Mouse (Mus musculus): Measurements from ENCODE around the gene Slc17a3. TPM values are rescaled to one million over a fixed set of nuclear protein-coding genes. Genes with fewer than 3 reads are reported as not detected.

The Slc17a3 gene
- total and polyA plus RNA-seq, 2 experiments from 2014 or later: 0.05 TPM; not detected in 1

DNA sequence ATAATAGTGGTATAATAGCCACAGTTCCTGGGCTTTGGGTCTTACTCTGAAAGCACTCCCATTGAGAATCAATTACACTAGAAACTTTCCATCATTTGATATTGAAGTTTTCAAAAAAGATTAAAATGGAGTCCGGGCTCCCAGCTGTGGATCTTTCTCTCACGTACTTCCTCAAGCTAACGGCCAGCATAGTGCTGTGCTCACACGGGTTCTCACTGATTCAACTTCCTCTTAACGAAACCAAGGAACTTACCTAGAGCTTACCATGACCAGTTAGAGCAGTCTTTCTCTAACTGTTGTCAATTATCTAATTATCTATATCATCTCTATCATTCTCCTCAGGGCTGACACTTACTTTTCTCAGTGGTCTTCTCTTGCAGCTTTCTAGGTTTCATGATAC, 40.4 kb downstream of the Slc17a3 start:
- no peak overlapping the region for H3K9ac ChIP-seq (replicated peaks; ENCODE audit: low read length, poor library complexity, severe bottlenecking)
- no peaks in the 10 kb centered on the region for H3K4me1 ChIP-seq (ENCODE audit: insufficient read depth, low read length)
- DNase-seq (ENCODE audit: low spot score) (no peak), ATAC-seq (ENCODE audit: low FRiP score) (no peak)
- no peaks in the 10 kb centered on the region for H3K36me3 ChIP-seq (ENCODE audit: insufficient read depth, low read length)
- H3K9me3 ChIP-seq (ENCODE audit: low read length): no peaks in the 10 kb centered on the region
- no peaks in the 10 kb centered on the region for H3K27me3 ChIP-seq (ENCODE audit: insufficient read depth, low read length)
- H3K27ac ChIP-seq (ENCODE audit: low read depth, low read length): no peak overlapping the region
- H3K4me3 ChIP-seq (ENCODE audit: low read depth, low read length): no peak overlapping the region
- H3K4me2 ChIP-seq (ENCODE audit: low read depth, low read length, poor library complexity, severe bottlenecking): no peak overlapping the region
- no peak for TF ChIP-seq CTCF (IDR thresholded peaks at IDR 0.05)
- WGBS: 84% methylated on average over 5 of the region's 5 CpGs

DNA sequence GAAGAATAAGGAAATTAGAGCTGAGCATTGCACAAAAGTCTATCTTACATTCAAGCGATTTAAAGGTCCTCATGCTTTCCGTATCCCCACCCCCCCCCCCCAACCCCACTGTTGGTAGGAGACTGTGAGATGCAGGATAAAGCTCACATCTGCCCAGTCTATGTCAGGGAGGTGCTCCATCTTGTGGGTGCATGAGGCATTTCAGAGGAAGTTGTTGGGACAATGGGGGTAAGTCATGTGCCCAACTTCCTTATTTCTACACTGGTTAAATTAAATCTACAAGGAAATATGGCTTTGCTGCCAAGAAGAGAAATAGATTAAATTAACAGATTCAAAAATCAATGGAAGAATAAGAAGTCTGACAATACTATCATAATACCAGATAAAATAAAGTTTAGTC, 46.3 kb downstream of the Slc17a3 start:
- Histone ChIP-seq H3K36me3 (ENCODE audit: insufficient read depth, low read length) (no peaks in the 10 kb centered on the region), H3K27me3 (ENCODE audit: insufficient read depth, low read length) (no peaks in the 10 kb centered on the region), H3K27ac (ENCODE audit: low read depth, low read length) (no peak overlapping the region), H3K9me3 (ENCODE audit: low read length) (no peaks in the 10 kb centered on the region), H3K4me2 (ENCODE audit: low read depth, low read length, poor library complexity, severe bottlenecking) (no peak overlapping the region), H3K4me3 (ENCODE audit: low read depth, low read length) (no peak overlapping the region), H3K9ac (replicated peaks; ENCODE audit: low read length, poor library complexity, severe bottlenecking) (no peak overlapping the region), H3K4me1 (ENCODE audit: insufficient read depth, low read length) (no peaks in the 10 kb centered on the region)
- 31% methylated on average over 2 of the region's 2 CpGs for WGBS
- DNase-seq (ENCODE audit: low spot score) (peak; percentile 24), ATAC-seq (ENCODE audit: low FRiP score) (no peak)
- TF ChIP-seq CTCF (IDR thresholded peaks at IDR 0.05): peak; percentile 62

DNA sequence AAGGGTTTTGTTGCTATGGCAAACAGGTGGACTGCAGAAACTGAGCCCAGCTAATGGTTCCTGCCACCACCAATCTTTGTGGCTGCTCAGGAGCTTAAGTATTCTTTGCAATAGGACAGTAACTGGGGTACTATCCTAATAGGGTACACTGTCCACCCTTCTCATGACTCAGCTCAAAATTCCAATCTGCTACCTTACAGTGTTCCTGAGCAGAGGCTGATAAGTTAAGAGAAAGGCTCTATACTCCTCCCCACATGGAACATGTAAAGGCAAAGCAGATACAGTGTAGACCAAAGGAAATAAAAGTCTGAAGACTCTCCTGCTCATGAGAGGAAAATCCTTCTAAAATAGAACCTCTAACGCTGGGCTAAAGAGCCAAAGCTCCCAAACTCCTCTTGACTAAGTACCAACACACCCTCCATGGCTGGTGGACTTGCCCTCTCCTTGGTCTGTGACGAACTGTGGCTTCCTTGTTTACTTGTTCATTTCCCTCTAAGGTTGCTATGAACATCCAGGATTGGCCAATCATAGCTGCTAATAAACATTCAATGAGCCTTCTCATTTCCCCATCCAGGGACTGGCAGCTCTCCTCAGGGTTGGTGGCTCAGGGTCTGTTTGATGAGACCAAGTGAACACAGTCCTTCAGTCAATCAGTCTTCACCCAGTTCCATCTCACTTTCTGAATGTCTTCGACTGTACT, 47.9 kb downstream of the Slc17a3 start:
- 87% methylated on average over 3 of the region's 3 CpGs for WGBS
- no peak for TF ChIP-seq CTCF (IDR thresholded peaks at IDR 0.05)
- no peak for ATAC-seq (ENCODE audit: low FRiP score)

DNA sequence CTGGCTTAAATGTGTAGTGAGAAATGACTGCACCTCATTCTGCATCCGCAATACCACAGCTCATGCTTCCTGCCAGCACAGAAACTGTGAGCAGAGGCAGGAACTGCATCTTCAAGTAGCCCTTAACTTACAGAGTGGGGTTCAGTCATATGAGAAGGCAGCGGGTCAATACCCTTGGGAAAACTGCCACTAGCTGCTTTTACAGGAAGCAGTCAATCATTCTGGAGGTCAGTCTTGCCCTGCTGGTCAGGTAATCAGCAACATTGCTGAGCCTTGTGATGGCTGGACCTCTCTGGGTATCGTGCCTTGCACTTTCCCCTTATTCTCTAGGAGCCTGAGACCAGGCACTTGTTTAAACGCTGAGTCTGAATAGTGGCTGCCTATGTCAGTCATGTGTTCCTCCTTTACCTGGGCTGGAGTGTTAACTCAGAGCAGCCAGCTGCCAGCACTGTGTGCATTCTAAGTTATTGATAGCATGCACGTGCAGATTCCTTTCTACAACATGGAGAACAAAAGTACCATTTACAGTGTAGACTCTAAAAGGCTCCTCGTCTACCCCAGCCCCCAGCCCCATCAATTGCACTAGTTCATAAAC, 49.9 kb downstream of the Slc17a3 start:
- Histone ChIP-seq H3K27me3 (ENCODE audit: insufficient read depth, low read length) (no peaks in the 10 kb centered on the region), H3K4me2 (ENCODE audit: low read depth, low read length, poor library complexity, severe bottlenecking) (no peak overlapping the region), H3K4me1 (ENCODE audit: insufficient read depth, low read length) (no peaks in the 10 kb centered on the region), H3K27ac (ENCODE audit: low read depth, low read length) (no peak overlapping the region), H3K36me3 (ENCODE audit: insufficient read depth, low read length) (no peaks in the 10 kb centered on the region), H3K9me3 (ENCODE audit: low read length) (no peaks in the 10 kb centered on the region), H3K4me3 (ENCODE audit: low read depth, low read length) (no peak overlapping the region), H3K9ac (replicated peaks; ENCODE audit: low read length, poor library complexity, severe bottlenecking) (no peak overlapping the region)
- TF ChIP-seq CTCF (IDR thresholded peaks at IDR 0.05): no peak
- DNase-seq (ENCODE audit: low spot score): no peak
- no peak for ATAC-seq (ENCODE audit: low FRiP score)
- 82% methylated on average over 6 of the region's 6 CpGs for WGBS

More for the DNA sequence above, 47.9 kb downstream of the Slc17a3 start:
- Histone ChIP-seq H3K4me2 (ENCODE audit: low read depth, low read length, poor library complexity, severe bottlenecking) (no peak overlapping the region), H3K36me3 (ENCODE audit: insufficient read depth, low read length) (no peaks in the 10 kb centered on the region), H3K9ac (replicated peaks; ENCODE audit: low read length, poor library complexity, severe bottlenecking) (no peak overlapping the region), H3K27ac (ENCODE audit: low read depth, low read length) (no peak overlapping the region), H3K4me3 (ENCODE audit: low read depth, low read length) (no peak overlapping the region), H3K27me3 (ENCODE audit: insufficient read depth, low read length) (no peaks in the 10 kb centered on the region), H3K9me3 (ENCODE audit: low read length) (no peaks in the 10 kb centered on the region), H3K4me1 (ENCODE audit: insufficient read depth, low read length) (no peaks in the 10 kb centered on the region)
- no peak for DNase-seq (ENCODE audit: low spot score)

DNA sequence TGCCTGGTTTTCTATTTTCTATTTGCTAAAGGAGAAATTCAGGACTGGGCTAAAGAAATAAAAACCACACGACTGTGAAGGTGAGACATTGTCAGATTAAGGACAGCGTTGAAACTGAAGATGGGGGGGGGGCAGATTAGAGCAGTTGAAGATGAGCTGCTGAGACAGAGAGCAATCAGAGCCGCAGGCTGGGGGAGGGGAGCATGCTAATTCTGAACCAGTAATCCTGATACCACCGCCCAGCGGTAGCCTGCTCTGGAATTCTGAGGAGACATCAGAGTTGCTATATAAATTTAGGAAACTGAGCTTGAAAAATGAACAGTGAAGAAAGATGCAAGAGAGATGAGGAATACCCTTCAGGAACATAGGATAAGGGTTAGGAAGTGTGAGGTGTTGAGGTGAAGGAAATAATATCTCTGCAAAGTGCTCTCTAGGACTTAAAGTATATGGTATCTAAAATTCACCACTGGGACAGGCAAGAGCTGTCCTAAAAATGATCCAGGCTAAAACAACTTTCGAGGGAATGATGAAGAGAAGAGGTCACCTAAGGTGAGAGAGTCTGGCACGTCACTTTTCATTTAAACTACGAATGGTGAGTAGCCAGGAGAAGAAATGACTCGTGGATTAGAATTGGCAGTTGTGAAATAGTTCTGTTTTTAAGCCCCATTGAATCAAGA, 53.5 kb downstream of the Slc17a3 start:
- Histone ChIP-seq H3K36me3 (ENCODE audit: insufficient read depth, low read length) (no peaks in the 10 kb centered on the region), H3K4me3 (ENCODE audit: low read depth, low read length) (no peak overlapping the region), H3K27ac (ENCODE audit: low read depth, low read length) (no peak overlapping the region), H3K4me1 (ENCODE audit: insufficient read depth, low read length) (no peaks in the 10 kb centered on the region), H3K9me3 (ENCODE audit: low read length) (no peaks in the 10 kb centered on the region), H3K4me2 (ENCODE audit: low read depth, low read length, poor library complexity, severe bottlenecking) (no peak overlapping the region), H3K27me3 (ENCODE audit: insufficient read depth, low read length) (no peaks in the 10 kb centered on the region), H3K9ac (replicated peaks; ENCODE audit: low read length, poor library complexity, severe bottlenecking) (no peak overlapping the region)
- ATAC-seq (ENCODE audit: low FRiP score) (no peak), DNase-seq (ENCODE audit: low spot score) (no peak)
- TF ChIP-seq CTCF (IDR thresholded peaks at IDR 0.05): no peak
- WGBS: 11% methylated on average over 9 of the region's 9 CpGs

DNA sequence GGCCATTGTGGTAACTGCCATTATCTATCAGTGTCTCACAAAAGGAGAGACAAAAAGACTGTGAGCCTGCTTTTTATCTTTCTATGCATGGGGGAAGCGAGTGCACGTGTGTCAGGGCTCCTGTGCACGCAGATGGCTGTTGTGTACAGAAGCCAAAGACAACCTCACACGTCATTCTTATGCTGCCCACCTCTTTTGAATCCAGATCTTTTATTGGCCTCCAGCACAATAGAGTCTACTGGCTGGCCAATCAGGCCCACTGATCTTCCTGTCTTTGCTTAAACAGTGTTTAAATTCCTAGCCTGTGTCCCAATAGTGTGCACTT, 54.0 kb downstream of the Slc17a3 start:
- TF ChIP-seq CTCF (IDR thresholded peaks at IDR 0.05): no peak
- ATAC-seq (ENCODE audit: low FRiP score) (peak; percentile 47; the same call in 1 of the 2 replicates), DNase-seq (ENCODE audit: low spot score) (no peak)
- Histone ChIP-seq H3K4me1 (ENCODE audit: insufficient read depth, low read length) (no peaks in the 10 kb centered on the region), H3K4me2 (ENCODE audit: low read depth, low read length, poor library complexity, severe bottlenecking) (no peak overlapping the region), H3K27me3 (ENCODE audit: insufficient read depth, low read length) (no peaks in the 10 kb centered on the region), H3K9me3 (ENCODE audit: low read length) (no peaks in the 10 kb centered on the region), H3K4me3 (ENCODE audit: low read depth, low read length) (no peak overlapping the region), H3K27ac (ENCODE audit: low read depth, low read length) (no peak overlapping the region), H3K9ac (replicated peaks; ENCODE audit: low read length, poor library complexity, severe bottlenecking) (no peak overlapping the region), H3K36me3 (ENCODE audit: insufficient read depth, low read length) (no peaks in the 10 kb centered on the region)
- WGBS: 17% methylated on average over 4 of the region's 4 CpGs

Measured in midbrain, postnatal 0 days (tissue).